10 mouse cellular contexts compared by ENCODE assay signal in the genomic region with DNA sequence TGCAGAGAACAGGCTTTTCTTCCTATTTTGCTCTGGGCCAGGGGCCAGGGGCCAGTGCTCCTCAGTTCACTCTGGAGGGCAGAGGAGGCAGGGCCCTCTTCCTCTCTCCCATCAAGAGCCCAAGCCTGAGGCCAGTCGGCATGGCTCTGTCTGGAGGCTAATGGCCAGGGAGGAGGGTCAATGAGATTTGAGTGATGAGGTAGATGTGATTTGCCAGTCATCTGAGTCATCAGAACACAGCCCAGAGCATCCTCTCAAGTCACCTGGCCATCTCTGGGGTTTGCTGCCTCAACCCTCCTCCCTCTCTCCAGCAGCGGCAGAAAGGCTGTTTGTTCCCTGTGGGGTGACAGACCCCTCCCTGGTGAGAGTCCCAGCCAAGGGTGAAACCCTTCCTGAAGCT. TPM values are rescaled to one million over a fixed set of nuclear protein-coding genes. Genes with fewer than 3 reads are reported as not detected.
DNase-seq lines count a peak whose midpoint lies in the region; ATAC-seq and TF ChIP-seq lines count a peak whose summit lies in the region.
"Had no signal": no experiment of that assay in that cellular context is flagged by ENCODE, and none has a peak within 500 bp of the region (broad histone marks: within the 10 kb centered on the region; RNA-seq: fewer than 3 reads in every experiment).

No protein-coding gene starts in this region.

- DNase-seq in forebrain, postnatal 0 days, result no peak
- no peak for DNase-seq in testis, postnatal 10 days (ENCODE audit: low spot score)
- DNase-seq in liver, embryonic 11.5 days (ENCODE audit: low spot score), result no peak
- no peak for DNase-seq in thymus, postnatal 4 days
- DNase-seq in layer of hippocampus, postnatal 14 days (ENCODE audit: low spot score in 2 of 2), result no peak
- DNase-seq in frontal cortex, postnatal 25 days (ENCODE audit: low spot score in 2 of 2), result no peak

- H3K4me2 ChIP-seq in forebrain, embryonic 12.5 days, result peak overlapping the region; percentile 6; the same call in 1 of the 2 replicates
- H3K4me2 ChIP-seq in forebrain, postnatal 0 days (ENCODE audit: low read depth), result no peak overlapping the region
- H3K4me2 ChIP-seq in liver, embryonic 11.5 days, result peak overlapping the region; percentile 23; the same call in 1 of the 2 replicates

- H3K36me3 ChIP-seq in forebrain, embryonic 12.5 days (replicated peaks), result peaks cover 7% of the 10 kb centered on the region; the same call in 1 of the 2 replicates
- no peaks in the 10 kb centered on the region for H3K36me3 ChIP-seq in forebrain, postnatal 0 days (ENCODE audit: insufficient read depth)
- H3K36me3 ChIP-seq in testis, adult 2 months (ENCODE audit: control insufficient read depth, insufficient read depth, low read length), result no peaks in the 10 kb centered on the region
- H3K36me3 ChIP-seq in liver, embryonic 11.5 days (ENCODE audit: control insufficient read depth, insufficient read depth, low read length), result no peaks in the 10 kb centered on the region

- no peak overlapping the region for H3K4me3 ChIP-seq in forebrain, embryonic 12.5 days (replicated peaks)
- no peak overlapping the region for H3K4me3 ChIP-seq in forebrain, postnatal 0 days (ENCODE audit: low read depth, low read length)
- no peak overlapping the region for H3K4me3 ChIP-seq in testis, adult 2 months (ENCODE audit: control insufficient read depth, low read depth, low read length)
- peak overlapping the region; percentile 61 for H3K4me3 ChIP-seq in liver, embryonic 11.5 days (ENCODE audit: low read depth, low read length)

- peaks cover 75% of the 10 kb centered on the region for H3K27me3 ChIP-seq in forebrain, embryonic 12.5 days
- peaks cover 23% of the 10 kb centered on the region for H3K27me3 ChIP-seq in forebrain, postnatal 0 days (ENCODE audit: insufficient read depth, low read length)
- no peaks in the 10 kb centered on the region for H3K27me3 ChIP-seq in testis, adult 2 months (ENCODE audit: control insufficient read depth, insufficient read depth, low read length)
- peaks cover 86% of the 10 kb centered on the region for H3K27me3 ChIP-seq in liver, embryonic 11.5 days (replicated peaks; ENCODE audit: control insufficient read depth, insufficient read depth, low read length)

- TF ChIP-seq CTCF in forebrain, postnatal 0 days (IDR thresholded peaks at IDR 0.05; ENCODE audit: low read depth), result no peak
- no peak for TF ChIP-seq CTCF in testis, adult 2 months (IDR thresholded peaks at IDR 0.05; ENCODE audit: control insufficient read depth, insufficient read depth, insufficient replicate concordance, low read depth, low read length)

- no peak overlapping the region for H3K9ac ChIP-seq in forebrain, embryonic 12.5 days
- no peak overlapping the region for H3K9ac ChIP-seq in forebrain, postnatal 0 days
- H3K9ac ChIP-seq in liver, embryonic 11.5 days (ENCODE audit: low read depth, low read length), result no peak overlapping the region

- H3K4me1 ChIP-seq in forebrain, embryonic 12.5 days, result peaks cover 57% of the 10 kb centered on the region
- peaks cover 8% of the 10 kb centered on the region; the same call in 1 of the 2 replicates for H3K4me1 ChIP-seq in forebrain, postnatal 0 days (ENCODE audit: insufficient read depth)
- H3K4me1 ChIP-seq in testis, adult 2 months (ENCODE audit: control insufficient read depth, insufficient read depth, low read length), result peaks cover 36% of the 10 kb centered on the region
- peaks cover 29% of the 10 kb centered on the region for H3K4me1 ChIP-seq in liver, embryonic 11.5 days (replicated peaks; ENCODE audit: control insufficient read depth, insufficient read depth, low read length)

- H3K27ac ChIP-seq in forebrain, embryonic 12.5 days, result no peak overlapping the region
- H3K27ac ChIP-seq in forebrain, postnatal 0 days (ENCODE audit: low read depth, low read length), result no peak overlapping the region
- H3K27ac ChIP-seq in testis, adult 2 months (ENCODE audit: control insufficient read depth, insufficient read depth, low read depth, low read length), result peak overlapping the region; percentile 56; the same call in 1 of the 2 replicates
- H3K27ac ChIP-seq in liver, embryonic 11.5 days (ENCODE audit: low read depth, low read length), result no peak overlapping the region

- ATAC-seq in forebrain, embryonic 12.5 days (ENCODE audit: low FRiP score), result no peak
- ATAC-seq in forebrain, postnatal 0 days, result no peak
- ATAC-seq in liver, embryonic 11.5 days (replicated peaks; ENCODE audit: low FRiP score), result no peak

- no peak for TF ChIP-seq POLR2A in testis, adult 2 months (IDR thresholded peaks at IDR 0.05; ENCODE audit: control insufficient read depth, low read depth, low read length)

- 13% methylated on average over 2 of the region's 2 CpGs for WGBS in forebrain, embryonic 12.5 days
- 18% methylated on average over 2 of the region's 2 CpGs for WGBS in forebrain, postnatal 0 days
- WGBS in liver, embryonic 11.5 days, result 28% methylated on average over 2 of the region's 2 CpGs

- H3K9me3 ChIP-seq in forebrain, embryonic 12.5 days, result no peaks in the 10 kb centered on the region
- H3K9me3 ChIP-seq in forebrain, postnatal 0 days (ENCODE audit: low read length), result no peaks in the 10 kb centered on the region
- H3K9me3 ChIP-seq in liver, embryonic 11.5 days (ENCODE audit: control insufficient read depth, low read length), result no peaks in the 10 kb centered on the region

RNA-seq across cellular contexts. Expression of a gene that starts 1.0 kb away (rescaled TPM):
- 13.4 and 14.2 TPM in 2 replicates for polyA plus RNA-seq in forebrain, embryonic 12.5 days (2016; fragmentation: Nextera tagmentation; extraction: Ambion mirVana)
- total RNA-seq in forebrain, postnatal 0 days (2014; rRNA removed), result 12.2 and 21.1 TPM in 2 replicates
- 5.0 and 6.0 TPM in 2 replicates for polyA plus RNA-seq in forebrain, postnatal 0 days (2015; fragmentation: Nextera tagmentation; extraction: Ambion mirVana)
- 14.1 and 14.3 TPM in 2 replicates for polyA plus RNA-seq in testis, adult 2 months (2012; rRNA removed)
- 12.0 and 13.0 TPM in 2 replicates for polyA plus RNA-seq in liver, embryonic 11.5 days (2014; fragmentation: Nextera tagmentation; extraction: Ambion mirVana)
- total RNA-seq in layer of hippocampus, postnatal 14 days (2021), result 10 to 100 TPM; 24.5 to 27.8 TPM

RNA-seq across cellular contexts. Expression of a gene that starts 20.0 kb away (rescaled TPM):
- 69.6 and 69.9 TPM in 2 replicates for polyA plus RNA-seq in forebrain, embryonic 12.5 days (2016; fragmentation: Nextera tagmentation; extraction: Ambion mirVana)
- 11.0 and 16.0 TPM in 2 replicates for total RNA-seq in forebrain, postnatal 0 days (2014; rRNA removed)
- polyA plus RNA-seq in forebrain, postnatal 0 days (2015; fragmentation: Nextera tagmentation; extraction: Ambion mirVana), result 36.8 and 38.8 TPM in 2 replicates
- 37.5 and 38.3 TPM in 2 replicates for polyA plus RNA-seq in testis, adult 2 months (2012; rRNA removed)
- polyA plus RNA-seq in liver, embryonic 11.5 days (2014; fragmentation: Nextera tagmentation; extraction: Ambion mirVana), result 61.1 and 62.3 TPM in 2 replicates
- 10 to 100 TPM; 27.7 to 28.2 TPM for total RNA-seq in layer of hippocampus, postnatal 14 days (2021)

RNA-seq across cellular contexts. Expression of a gene that starts 20.0 kb away (rescaled TPM):
- 0.14 and 0.36 TPM in 2 replicates for polyA plus RNA-seq in forebrain, embryonic 12.5 days (2016; fragmentation: Nextera tagmentation; extraction: Ambion mirVana)
- 0.81 TPM in 1 of 2 replicates, not detected in the other for total RNA-seq in forebrain, postnatal 0 days (2014; rRNA removed)
- 0.11 TPM in 1 of 2 replicates, not detected in the other for polyA plus RNA-seq in forebrain, postnatal 0 days (2015; fragmentation: Nextera tagmentation; extraction: Ambion mirVana)
- 1.2 and 1.6 TPM in 2 replicates for polyA plus RNA-seq in testis, adult 2 months (2012; rRNA removed)
- not detected in 2 replicates for polyA plus RNA-seq in liver, embryonic 11.5 days (2014; fragmentation: Nextera tagmentation; extraction: Ambion mirVana)
- total RNA-seq in layer of hippocampus, postnatal 14 days (2021), result under 1 TPM; 0.14 to 0.29 TPM
- total RNA-seq: CH12.LX had no signal

RNA-seq across cellular contexts. Expression of a gene that starts 26.2 kb away (rescaled TPM):
- 0.58 and 0.73 TPM in 2 replicates for polyA plus RNA-seq in forebrain, embryonic 12.5 days (2016; fragmentation: Nextera tagmentation; extraction: Ambion mirVana)
- 17.3 and 18.4 TPM in 2 replicates for total RNA-seq in forebrain, postnatal 0 days (2014; rRNA removed)
- polyA plus RNA-seq in forebrain, postnatal 0 days (2015; fragmentation: Nextera tagmentation; extraction: Ambion mirVana), result 8.7 and 9.3 TPM in 2 replicates
- 2.0 and 3.1 TPM in 2 replicates for polyA plus RNA-seq in testis, adult 2 months (2012; rRNA removed)
- polyA plus RNA-seq in liver, embryonic 11.5 days (2014; fragmentation: Nextera tagmentation; extraction: Ambion mirVana), result 0.13 and 0.26 TPM in 2 replicates
- 10 to 100 TPM; 13.5 to 18.6 TPM for total RNA-seq in layer of hippocampus, postnatal 14 days (2021)
- total RNA-seq: CH12.LX had no signal

RNA-seq across cellular contexts. Expression of a gene that starts 31.8 kb away (rescaled TPM):
- 0.27 and 0.33 TPM in 2 replicates for polyA plus RNA-seq in forebrain, embryonic 12.5 days (2016; fragmentation: Nextera tagmentation; extraction: Ambion mirVana)
- total RNA-seq in forebrain, postnatal 0 days (2014; rRNA removed), result 0.67 and 1.2 TPM in 2 replicates
- 0.08 and 0.13 TPM in 2 replicates for polyA plus RNA-seq in forebrain, postnatal 0 days (2015; fragmentation: Nextera tagmentation; extraction: Ambion mirVana)
- 1.4 and 3.4 TPM in 2 replicates for polyA plus RNA-seq in testis, adult 2 months (2012; rRNA removed)
- polyA plus RNA-seq in liver, embryonic 11.5 days (2014; fragmentation: Nextera tagmentation; extraction: Ambion mirVana), result 0.14 TPM in 1 of 2 replicates, not detected in the other
- total RNA-seq in layer of hippocampus, postnatal 14 days (2021), result 1 to 10 TPM in 1 of 2 experiments, under 1 TPM in 1; 0.33 to 8.6 TPM
- total RNA-seq: CH12.LX; gastrocnemius, adult 8-10 months had no signal
